Mouse (Mus musculus): Measurements from ENCODE around the gene Gsn.

Gene Gsn

GRCm38 (mm10) chr2:35328064-35328792 is 72.0 kb downstream of the Gsn start:
- DNase-seq: no peak

GRCm38 (mm10) chr2:35329061-35329460 is 72.9 kb downstream of the Gsn start:
- DNase-seq: no peak

- DNase-seq: no peak
Measured at GRCm38 (mm10) chr2:35331205-35331604, 75.0 kb downstream of the Gsn start.

GRCm38 (mm10) chr2:35333670-35334069 is 77.5 kb downstream of the Gsn start:
- DNase-seq: no peak

GRCm38 (mm10) chr2:35335620-35336019 is 79.4 kb downstream of the Gsn start:
- DNase-seq: no peak

- peak; percentile 100 for DNase-seq
Measured at GRCm38 (mm10) chr2:35336388-35337280, 80.5 kb downstream of the Gsn start, which contains the start of gene Stom. Gene Stom (minus strand): TSS chr2:35336976.

- peak; percentile 31 to 42 for DNase-seq
Measured at GRCm38 (mm10) chr2:35337419-35337818, 81.2 kb downstream of the Gsn start.

GRCm38 (mm10) chr2:35338036-35338435 is 81.9 kb downstream of the Gsn start:
- no peak for DNase-seq

GRCm38 (mm10) chr2:35338707-35339106 is 82.5 kb downstream of the Gsn start:
- DNase-seq: peak in 1 of 2 experiments; percentile 24

- no peak for DNase-seq
Measured at GRCm38 (mm10) chr2:35342605-35343004, 86.4 kb downstream of the Gsn start.

- DNase-seq: no peak
Measured at GRCm38 (mm10) chr2:35345984-35346383, 89.8 kb downstream of the Gsn start.

GRCm38 (mm10) chr2:35349184-35349583 is 93.0 kb downstream of the Gsn start:
- peak in 1 of 2 experiments; percentile 51 for DNase-seq
